Mouse (Mus musculus) MEL (cell line): ENCODE data around the gene Plau. TPM values are rescaled to one million over a fixed set of nuclear protein-coding genes. Genes with fewer than 3 reads are reported as not detected.

Experiments
- DNase-seq: peaks from one replicate; pipeline ENCODE4 v3.0.0; 2011; ENCODE audit warnings: low read depth, low spot score
- H3K27ac ChIP-seq: 2 replicates; pipeline ENCODE4 v1.5.1; 2012; ENCODE audit warnings: low read depth, mild to moderate bottlenecking, control low read depth, low read length, moderate library complexity; ENCODE audit not compliant: control insufficient read depth
- H3K27me3 ChIP-seq, 2 experiments: fragments of 150-350 bp in 1 of 2; sonication (generic) in 1 of 2; 2 replicates each; pipeline ENCODE4 v1.6.1; 2012; ENCODE audit warnings: low read length in 2 of 2, mild to moderate bottlenecking in 2 of 2, improper control_type of control experiment in 1 of 2, moderate library complexity in 1 of 2; ENCODE audit not compliant: insufficient read depth in 2 of 2, control insufficient read depth in 1 of 2
- H3K36me3 ChIP-seq, 2 experiments: 2 replicates each; pipeline ENCODE4 v1.6.1; 2012 to 2014; ENCODE audit warnings: low read length in 2 of 2, improper control_type of control experiment in 1 of 2, inconsistent platforms in 1 of 2, mild to moderate bottlenecking in 1 of 2; ENCODE audit not compliant: insufficient read depth in 2 of 2, control insufficient read depth in 1 of 2
- H3K4me1 ChIP-seq, 2 experiments: fragments of 150-350 bp in 1 of 2; sonication (generic) in 1 of 2; 2 replicates each; pipeline ENCODE4 v1.6.1; 2012; ENCODE audit warnings: low read length in 2 of 2, improper control_type of control experiment in 1 of 2, mild to moderate bottlenecking in 1 of 2; ENCODE audit not compliant: insufficient read depth in 2 of 2, control insufficient read depth in 1 of 2
- H3K4me3 ChIP-seq, 2 experiments: fragments of 150-350 bp in 1 of 2; sonication (generic) in 1 of 2; 2 replicates each; pipeline ENCODE4 v1.5.1; 2012; ENCODE audit warnings: low read depth in 2 of 2, low read length in 2 of 2, mild to moderate bottlenecking in 2 of 2, moderate library complexity in 2 of 2, control low read depth in 1 of 2, improper control_type of control experiment in 1 of 2; ENCODE audit not compliant: control insufficient read depth in 1 of 2, insufficient read depth in 1 of 2
- H3K79me2 ChIP-seq: 2 replicates; pipeline ENCODE4 v1.6.1; 2012; ENCODE audit warnings: mild to moderate bottlenecking, low read length, moderate library complexity; ENCODE audit not compliant: control insufficient read depth, poor library complexity, insufficient read depth
- H3K9ac ChIP-seq: 2 replicates; pipeline ENCODE4 v1.6.1; 2012; ENCODE audit warnings: low read depth, mild to moderate bottlenecking, control low read depth, low read length, moderate library complexity; ENCODE audit not compliant: control insufficient read depth, poor library complexity, severe bottlenecking
- H3K9me3 ChIP-seq: fragments of 150-350 bp; sonication (generic); replicated peaks from 2 replicates; pipeline ENCODE4 v1.6.1; 2012; ENCODE audit warnings: mild to moderate bottlenecking, low read length, improper control_type of control experiment, moderate library complexity; ENCODE audit not compliant: insufficient read depth
- BHLHE40 ChIP-seq: IDR thresholded peaks from 2 replicates; pipeline ENCODE4 v1.6.1; 2012; ENCODE audit warnings: low read depth, mild to moderate bottlenecking, inconsistent platforms, low read length, improper control_type of control experiment, borderline replicate concordance
- CHD1 ChIP-seq: IDR thresholded peaks from 2 replicates; pipeline ENCODE4 v1.6.1; 2012; ENCODE audit warnings: low read depth, mild to moderate bottlenecking, inconsistent platforms, low read length, improper control_type of control experiment
- CHD2 ChIP-seq: IDR thresholded peaks from 2 replicates; pipeline ENCODE4 v1.6.1; 2011; ENCODE audit warnings: low read length, improper control_type of control experiment
- E2F4 ChIP-seq: IDR thresholded peaks from 2 replicates; pipeline ENCODE4 v1.6.1; 2011; ENCODE audit warnings: low read depth, low read length, improper control_type of control experiment, borderline replicate concordance
- GABPA ChIP-seq: IDR thresholded peaks from 2 replicates; pipeline ENCODE4 v1.6.1; 2012; ENCODE audit warnings: low read depth, mild to moderate bottlenecking, inconsistent platforms, low read length, improper control_type of control experiment, moderate library complexity
- JUND ChIP-seq: IDR thresholded peaks from 2 replicates; pipeline ENCODE4 v1.6.1; 2011; ENCODE audit warnings: low read depth, mild to moderate bottlenecking, improper control_type of control experiment, low read length
- MAFK ChIP-seq: IDR thresholded peaks from 2 replicates; pipeline ENCODE4 v1.6.1; 2011; ENCODE audit warnings: low read depth, mild to moderate bottlenecking, low read length, improper control_type of control experiment, borderline replicate concordance
- MAX ChIP-seq: IDR thresholded peaks from 2 replicates; pipeline ENCODE4 v1.6.1; 2011; ENCODE audit warnings: low read length, improper control_type of control experiment
- MXI1 ChIP-seq: IDR thresholded peaks from 2 replicates; pipeline ENCODE4 v1.6.1; 2011; ENCODE audit warnings: mild to moderate bottlenecking, low read depth, low read length, improper control_type of control experiment
- MYB ChIP-seq: IDR thresholded peaks from 2 replicates; pipeline ENCODE4 v1.6.1; 2011; ENCODE audit warnings: mild to moderate bottlenecking, low read depth, low read length, improper control_type of control experiment
- NELFE ChIP-seq: IDR thresholded peaks from 2 replicates; pipeline ENCODE4 v1.6.1; 2011; ENCODE audit warnings: low read depth, low read length, improper control_type of control experiment
- NRF1 ChIP-seq: IDR thresholded peaks from 2 replicates; pipeline ENCODE4 v1.6.1; 2014; ENCODE audit warnings: low read depth, mild to moderate bottlenecking, inconsistent platforms, low read length, improper control_type of control experiment, moderate library complexity; ENCODE audit not compliant: poor library complexity, insufficient read depth, severe bottlenecking
- POLR2A ChIP-seq, 2 experiments: IDR thresholded peaks; 2 replicates each; pipeline ENCODE4 v1.6.1; 2011 to 2012; ENCODE audit warnings: low read length in 2 of 2, mild to moderate bottlenecking in 2 of 2, control low read depth in 1 of 2, improper control_type of control experiment in 1 of 2, low read depth in 1 of 2, moderate library complexity in 1 of 2; ENCODE audit not compliant: control insufficient read depth in 1 of 2, insufficient read depth in 1 of 2, poor library complexity in 1 of 2
- RAD21 ChIP-seq: IDR thresholded peaks from 2 replicates; pipeline ENCODE4 v1.6.1; 2011; ENCODE audit warnings: mild to moderate bottlenecking, low read depth, low read length, improper control_type of control experiment
- SMC3 ChIP-seq: IDR thresholded peaks from 2 replicates; pipeline ENCODE4 v1.6.1; 2011; ENCODE audit warnings: low read depth, low read length, improper control_type of control experiment
- TAL1 ChIP-seq: IDR thresholded peaks from 2 replicates; pipeline ENCODE4 v1.6.1; 2012; ENCODE audit warnings: mild to moderate bottlenecking, inconsistent platforms, low read length, moderate library complexity, mixed read lengths
- TBP ChIP-seq: IDR thresholded peaks from 2 replicates; pipeline ENCODE4 v1.8.0; 2011; ENCODE audit warnings: low read depth, low read length, improper control_type of control experiment
- TCF12 ChIP-seq: IDR thresholded peaks from 2 replicates; pipeline ENCODE4 v1.6.1; 2014; ENCODE audit warnings: low read depth, mild to moderate bottlenecking, inconsistent platforms, low read length, improper control_type of control experiment, moderate library complexity
- UBTF ChIP-seq: IDR thresholded peaks from 2 replicates; pipeline ENCODE4 v1.6.1; 2012; ENCODE audit warnings: low read depth, mild to moderate bottlenecking, inconsistent platforms, low read length, improper control_type of control experiment, moderate library complexity, borderline replicate concordance; ENCODE audit not compliant: insufficient read depth
- USF1 ChIP-seq: IDR thresholded peaks from 2 replicates; pipeline ENCODE4 v1.6.1; 2014; ENCODE audit warnings: low read depth, mild to moderate bottlenecking, inconsistent platforms, low read length, improper control_type of control experiment, moderate library complexity
- ZC3H11A ChIP-seq: IDR thresholded peaks from 2 replicates; pipeline ENCODE4 v1.6.1; 2012; ENCODE audit warnings: low read depth, mild to moderate bottlenecking, inconsistent platforms, low read length, improper control_type of control experiment
- ZKSCAN1 ChIP-seq: IDR thresholded peaks from 2 replicates; pipeline ENCODE4 v1.6.1; 2012; ENCODE audit warnings: low read depth, mild to moderate bottlenecking, inconsistent platforms, low read length, improper control_type of control experiment, moderate library complexity
- polyA plus RNA-seq, 2 experiments: library from polyadenylated mRNA; stranded (reverse) in 1 of 2; unstranded in 1 of 2; fragments of >175 nt in 1 of 2; fragments of >200 nt in 1 of 2; gene quantifications; 2 replicates each; pipeline versions ENCODE4 v1.2.1 to v1.2.4; 2012; ENCODE audit warnings: low replicate concordance in 2 of 2, low read depth in 1 of 2; ENCODE audit not compliant: insufficient read length in 2 of 2, insufficient read depth in 1 of 2, missing spikeins in 1 of 2
- total RNA-seq: library from RNA; depleted of rRNA; stranded (reverse); fragments of 300-350 nt; gene quantifications from 2 replicates; pipeline ENCODE4 v1.2.3, GENCODE M21; 2012

The Plau gene
- total and polyA plus RNA-seq, 3 experiments = 0.04 TPM; not detected in 2

DNA sequence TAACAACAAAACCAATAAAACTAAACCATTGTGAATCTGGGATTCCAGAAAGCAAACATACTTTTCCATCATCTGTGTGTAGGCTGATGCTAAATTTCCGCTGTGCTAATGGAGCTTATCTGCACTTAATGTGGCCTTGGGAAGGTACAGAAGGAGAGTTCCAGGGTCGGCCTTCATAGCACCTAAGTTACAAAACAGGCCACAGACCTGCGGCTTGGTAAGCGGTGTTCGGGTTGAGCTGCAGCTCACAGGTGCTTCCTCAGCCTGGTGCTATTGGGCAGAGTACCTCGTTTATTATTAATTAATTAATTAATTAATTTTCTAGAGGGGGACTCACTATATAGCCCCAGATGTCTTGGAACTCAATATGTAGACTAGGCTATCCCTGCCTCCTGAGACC lies 7.7 kb downstream of the Plau start:
- no peak overlapping the region for H3K27ac ChIP-seq
- peaks cover 0 to 6% of the 10 kb centered on the region in 2 experiments; a peak in 2 of 4 replicates for H3K4me1 ChIP-seq
- H3K36me3 ChIP-seq = no peaks in the 10 kb centered on the region; a peak in 1 of 4 replicates

GRCm38 (mm10) chr14:20844671-20845576 lies 8.5 kb downstream of the Plau start:
- no peak for TF ChIP-seq BHLHE40
- no peak for TF ChIP-seq JUND
- no peak for TF ChIP-seq TBP
- no peak for TF ChIP-seq NELFE
- TF ChIP-seq TCF12 = no peak
- no peaks in the 10 kb centered on the region for H3K9me3 ChIP-seq
- H3K4me3 ChIP-seq = no peak overlapping the region
- no peaks in the 10 kb centered on the region for H3K79me2 ChIP-seq
- H3K4me1 ChIP-seq = peaks cover 0 to 6% of the 10 kb centered on the region in 2 experiments; a peak in 2 of 4 replicates
- H3K27me3 ChIP-seq = peaks cover 1 to 16% of the 10 kb centered on the region in 2 experiments; a peak in 3 of 4 replicates
- DNase-seq = no peak
- no peak overlapping the region for H3K9ac ChIP-seq
- H3K36me3 ChIP-seq = no peaks in the 10 kb centered on the region; a peak in 1 of 4 replicates
- no peak overlapping the region for H3K27ac ChIP-seq

More for the DNA sequence above, 7.7 kb downstream of the Plau start:
- H3K79me2 ChIP-seq = no peaks in the 10 kb centered on the region
- no peaks in the 10 kb centered on the region for H3K9me3 ChIP-seq
- no peak overlapping the region for H3K4me3 ChIP-seq
- no peak for DNase-seq
- TF ChIP-seq SMC3 (no peak), TCF12 (no peak), RAD21 (no peak), POLR2A (IDR thresholded peaks at IDR 0.05; ENCODE audit: control insufficient read depth in 1 of 2, insufficient read depth in 1 of 2, low read depth in 1 of 2, low read length in 2 of 2, poor library complexity in 1 of 2) (no peak), ZC3H11A (no peak), ZKSCAN1 (no peak), MAFK (no peak), E2F4 (no peak), NRF1 (no peak), GABPA (no peak), CHD2 (no peak), USF1 (no peak), MAX (no peak), MYB (no peak), CHD1 (no peak), UBTF (no peak), TAL1 (no peak), MXI1 (no peak)
- no peak overlapping the region for H3K9ac ChIP-seq
- peaks cover 1 to 23% of the 10 kb centered on the region in 2 experiments for H3K27me3 ChIP-seq
